Mouse (Mus musculus): ENCODE results near the gene C1galt1c1. TPM values are rescaled to one million over a fixed set of nuclear protein-coding genes. Genes with fewer than 3 reads are reported as not detected.

Gene C1galt1c1
- polyA plus RNA-seq, 1 experiment from 2014 or later: 43.7 TPM

DNA sequence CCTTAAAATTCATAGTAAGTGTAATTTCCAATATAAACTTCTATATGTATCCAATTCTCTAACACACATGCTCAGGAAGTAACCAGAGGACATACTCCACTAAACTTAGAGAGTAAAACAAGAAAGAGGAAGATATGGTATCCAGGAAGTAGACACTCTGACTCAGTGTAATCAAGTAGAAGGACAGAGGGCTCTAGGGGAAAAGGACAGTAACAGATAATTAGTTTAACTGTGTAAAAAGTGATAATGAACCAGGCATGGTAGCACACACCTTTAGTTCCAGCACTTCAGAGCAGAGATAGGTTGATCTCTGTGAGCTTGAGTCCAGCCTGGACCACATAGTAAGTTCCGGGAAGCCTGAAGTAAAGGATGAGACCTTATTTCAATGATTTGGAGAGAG is 53.7 kb downstream of the C1galt1c1 start:
- H3K4me2 ChIP-seq (ENCODE audit: low read depth, low read length): no peak overlapping the region
- 88% methylated on average over 1 of the region's 1 CpGs for WGBS
- no peak overlapping the region for H3K9ac ChIP-seq (ENCODE audit: low read length)
- no peaks in the 10 kb centered on the region for H3K4me1 ChIP-seq (ENCODE audit: control insufficient read depth, insufficient read depth, low read length)
- H3K4me3 ChIP-seq (replicated peaks; ENCODE audit: low read length): no peak overlapping the region
- ATAC-seq (ENCODE audit: insufficient read depth, low FRiP score): no peak
- no peaks in the 10 kb centered on the region for H3K36me3 ChIP-seq (ENCODE audit: control insufficient read depth, insufficient read depth, low read length)
- H3K9me3 ChIP-seq (replicated peaks; ENCODE audit: control insufficient read depth, low read length): no peaks in the 10 kb centered on the region
- no peaks in the 10 kb centered on the region for H3K27me3 ChIP-seq (ENCODE audit: control insufficient read depth, insufficient read depth, low read length)
- no peak overlapping the region for H3K27ac ChIP-seq (ENCODE audit: low read length)

Other genes starting within 250 kb of the C1galt1c1 start
- gene Lamp2, start 178.6 kb downstream of the C1galt1c1 start, polyA plus RNA-seq (2015; fragmentation: Nextera tagmentation; extraction: Ambion mirVana): 182 and 184 TPM in 2 replicates
- gene Cul4b, start 58.9 kb downstream of the C1galt1c1 start, polyA plus RNA-seq (2015; fragmentation: Nextera tagmentation; extraction: Ambion mirVana): 19.4 and 23.4 TPM in 2 replicates
- gene Mcts1, start 34.5 kb downstream of the C1galt1c1 start, polyA plus RNA-seq (2015; fragmentation: Nextera tagmentation; extraction: Ambion mirVana): 93.6 and 96.1 TPM in 2 replicates
- not detected in 2 replicates for gene 6030498E09Rik, start 137.6 kb upstream of the C1galt1c1 start, polyA plus RNA-seq (2015; fragmentation: Nextera tagmentation; extraction: Ambion mirVana)